Mouse (Mus musculus) megakaryocyte, embryonic 14.5 days (primary cell): ENCODE measurements at regions not wholly inside any gene's neighbourhood (a gene's known extent, or its start where the extent isn't known, plus 50 kb on each side); places are given as distances from the start of the nearest gene placed in this dataset.

Experiments
- FLI1 ChIP-seq: IDR thresholded peaks from 2 replicates; pipeline ENCODE4 v1.6.1; 2012; ENCODE audit warnings: low read length, inconsistent platforms, mixed read lengths
- GATA1 ChIP-seq: IDR thresholded peaks from 3 replicates; pipeline ENCODE4 v1.6.1; 2012; ENCODE audit warnings: mixed read lengths, low read length, inconsistent platforms, borderline replicate concordance

- no peak for TF ChIP-seq GATA1
- TF ChIP-seq FLI1 = no peak
Measured at GRCm38 (mm10) chr15:62176076-62176475, 1253.3 kb upstream of the A1bg start.
